Mouse (Mus musculus) CH12.LX (cell line): ENCODE data around the gene S100b.

Source experiments
- CHD2 ChIP-seq: IDR thresholded peaks from 2 replicates; pipeline ENCODE4 v1.6.1; 2011; ENCODE audit warnings: low read length, improper control_type of control experiment
- CTCF ChIP-seq, 2 experiments: IDR thresholded peaks in 1 of 2; conservative IDR thresholded peaks in 1 of 2; 2 replicates each; pipeline ENCODE4 v1.5.1; 2011 to 2012; ENCODE audit warnings: low read depth in 2 of 2, low read length in 2 of 2, improper control_type of control experiment in 1 of 2, inconsistent platforms in 1 of 2, mild to moderate bottlenecking in 1 of 2, moderate library complexity in 1 of 2
- JUND ChIP-seq: conservative IDR thresholded peaks from 2 replicates; pipeline ENCODE4 v1.6.1; 2011; ENCODE audit warnings: low read depth, low read length, improper control_type of control experiment
- KAT2A ChIP-seq: IDR thresholded peaks from 2 replicates; pipeline ENCODE4 v1.6.1; 2012; ENCODE audit warnings: low read length, improper control_type of control experiment, inconsistent platforms; ENCODE audit not compliant: insufficient replicate concordance

DNA sequence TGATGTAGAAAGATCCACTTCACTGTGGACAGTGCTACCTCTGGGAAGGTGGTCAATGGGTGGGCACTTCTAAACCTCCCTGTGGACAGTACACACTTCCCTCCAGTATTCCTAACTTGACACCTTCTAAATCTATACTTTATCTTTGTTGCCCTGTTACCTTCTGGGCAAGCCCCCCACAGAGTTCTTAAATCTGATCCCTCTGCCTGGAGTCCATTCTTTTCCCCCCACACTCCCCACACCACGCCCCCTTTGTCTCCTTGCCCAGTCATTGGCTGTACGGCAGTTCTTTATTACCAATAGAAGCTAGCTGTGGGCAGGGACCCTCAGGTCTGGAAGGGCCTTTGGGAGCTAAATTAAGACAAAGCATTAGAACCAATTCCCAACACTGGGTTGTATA is 8.5 kb upstream of the S100b start:
- no peak for TF ChIP-seq CTCF (conservative IDR thresholded peaks at IDR 0.05 in 1 of 2, IDR thresholded peaks at IDR 0.05 in 1 of 2; ENCODE audit: low read depth in 2 of 2, low read length in 2 of 2)
- TF ChIP-seq JUND, result no peak
- TF ChIP-seq CHD2, result no peak
- TF ChIP-seq KAT2A, result no peak
